Mouse (Mus musculus): Measurements from ENCODE around the gene Mrps35.

Gene Mrps35

DNA sequence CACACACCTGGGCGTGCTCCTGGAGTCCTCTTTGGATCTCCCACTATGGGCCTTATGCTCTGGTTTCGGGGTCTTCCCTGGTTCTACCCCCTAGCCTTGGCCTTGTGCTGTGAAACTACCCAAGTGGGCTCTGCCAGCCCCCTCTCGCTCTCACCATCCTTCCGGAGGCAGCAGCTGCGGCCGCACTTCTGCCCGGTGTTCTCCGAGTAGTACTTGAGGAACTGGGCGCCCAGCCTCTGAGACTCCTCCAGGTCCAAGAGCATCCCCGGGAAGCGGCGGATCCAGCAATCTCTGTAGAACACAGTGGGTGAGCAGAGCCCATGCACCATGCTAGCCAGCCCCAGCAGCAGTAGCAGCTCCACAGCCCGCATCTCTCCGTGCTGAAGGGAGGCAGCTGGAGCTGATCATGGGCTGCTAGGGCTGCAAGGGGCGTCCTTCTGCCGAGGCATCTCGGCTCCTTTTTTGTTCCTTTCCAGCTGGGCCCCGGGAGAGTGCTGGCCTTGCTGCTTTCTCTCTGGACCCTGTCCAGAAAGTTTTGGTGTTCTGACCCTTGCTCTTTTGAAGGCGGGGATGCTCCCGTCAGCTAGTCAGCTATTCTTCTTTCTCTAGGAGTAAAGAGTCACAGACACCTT lies 44.1 kb downstream of the Mrps35 start, which contains the start of gene Mansc4:
Gene Mansc4, minus strand, starts transcription at position 439 of the 632 bp plus-strand sequence.
- DNase-seq (ENCODE audit: inconsistent age in 2 of 2, low spot score in 1 of 2), result peak; percentile 46 to 69

DNA sequence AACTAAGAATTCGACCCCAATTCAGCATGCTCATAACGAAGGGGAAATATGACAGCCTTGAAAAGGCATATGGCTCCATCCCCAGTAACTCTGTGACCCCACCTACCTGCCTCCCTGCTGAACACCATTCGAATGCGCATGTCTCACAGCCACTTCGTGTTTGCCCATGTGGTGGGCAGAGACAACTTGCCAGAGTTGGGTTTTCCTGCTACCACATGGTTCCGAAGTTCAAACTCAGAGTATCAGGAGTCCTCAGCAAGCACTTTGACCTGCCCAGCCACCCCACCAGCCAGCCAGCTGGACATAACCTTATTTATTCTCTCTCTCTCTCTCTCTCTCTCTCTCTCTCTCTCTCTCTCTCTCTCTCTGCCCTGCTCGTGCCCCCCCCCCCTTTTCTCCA lies 45.2 kb downstream of the Mrps35 start:
- DNase-seq (ENCODE audit: inconsistent age in 2 of 2, low spot score in 1 of 2), result no peak

DNA sequence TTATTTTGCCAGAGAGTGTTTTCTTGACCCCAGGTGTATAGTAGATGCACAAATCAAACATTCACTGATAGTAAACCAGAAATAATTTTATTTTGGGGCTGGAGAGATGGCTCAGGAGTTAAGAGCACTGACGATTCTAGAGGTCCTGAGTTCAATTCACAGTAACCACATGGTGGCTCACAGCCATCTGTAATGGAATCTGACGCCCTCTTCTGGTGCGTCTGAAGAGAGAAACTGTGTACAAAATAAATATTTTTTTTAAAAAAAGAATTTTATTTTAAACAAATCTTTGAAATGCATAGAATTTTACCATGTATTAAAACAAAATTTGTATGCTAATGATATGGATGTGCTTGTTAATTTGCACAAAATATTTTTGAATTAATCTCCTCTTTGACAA lies 46.0 kb downstream of the Mrps35 start:
- no peak for DNase-seq (ENCODE audit: inconsistent age in 2 of 2, low spot score in 1 of 2)

DNA sequence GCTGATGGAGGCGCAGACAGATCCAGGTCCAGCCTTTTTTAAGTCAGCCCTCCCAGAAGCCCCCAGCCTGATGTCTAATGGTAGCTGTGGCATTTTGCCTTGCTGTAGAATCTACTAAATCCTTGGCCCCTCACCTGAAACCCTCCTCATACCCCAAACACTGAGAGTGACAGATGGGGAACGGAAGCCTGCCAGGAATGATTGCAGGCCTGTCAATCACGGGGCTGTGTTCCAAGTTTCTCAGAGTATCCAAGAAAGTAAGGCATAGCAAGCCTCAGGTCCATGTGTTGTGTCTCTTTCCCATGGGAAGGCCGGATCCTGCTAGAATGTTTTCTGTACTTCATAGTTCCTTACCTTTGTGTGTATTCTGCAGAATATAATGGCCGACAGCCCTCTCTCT lies 47.6 kb downstream of the Mrps35 start:
- DNase-seq (ENCODE audit: inconsistent age in 2 of 2, low spot score in 1 of 2), result no peak

DNA sequence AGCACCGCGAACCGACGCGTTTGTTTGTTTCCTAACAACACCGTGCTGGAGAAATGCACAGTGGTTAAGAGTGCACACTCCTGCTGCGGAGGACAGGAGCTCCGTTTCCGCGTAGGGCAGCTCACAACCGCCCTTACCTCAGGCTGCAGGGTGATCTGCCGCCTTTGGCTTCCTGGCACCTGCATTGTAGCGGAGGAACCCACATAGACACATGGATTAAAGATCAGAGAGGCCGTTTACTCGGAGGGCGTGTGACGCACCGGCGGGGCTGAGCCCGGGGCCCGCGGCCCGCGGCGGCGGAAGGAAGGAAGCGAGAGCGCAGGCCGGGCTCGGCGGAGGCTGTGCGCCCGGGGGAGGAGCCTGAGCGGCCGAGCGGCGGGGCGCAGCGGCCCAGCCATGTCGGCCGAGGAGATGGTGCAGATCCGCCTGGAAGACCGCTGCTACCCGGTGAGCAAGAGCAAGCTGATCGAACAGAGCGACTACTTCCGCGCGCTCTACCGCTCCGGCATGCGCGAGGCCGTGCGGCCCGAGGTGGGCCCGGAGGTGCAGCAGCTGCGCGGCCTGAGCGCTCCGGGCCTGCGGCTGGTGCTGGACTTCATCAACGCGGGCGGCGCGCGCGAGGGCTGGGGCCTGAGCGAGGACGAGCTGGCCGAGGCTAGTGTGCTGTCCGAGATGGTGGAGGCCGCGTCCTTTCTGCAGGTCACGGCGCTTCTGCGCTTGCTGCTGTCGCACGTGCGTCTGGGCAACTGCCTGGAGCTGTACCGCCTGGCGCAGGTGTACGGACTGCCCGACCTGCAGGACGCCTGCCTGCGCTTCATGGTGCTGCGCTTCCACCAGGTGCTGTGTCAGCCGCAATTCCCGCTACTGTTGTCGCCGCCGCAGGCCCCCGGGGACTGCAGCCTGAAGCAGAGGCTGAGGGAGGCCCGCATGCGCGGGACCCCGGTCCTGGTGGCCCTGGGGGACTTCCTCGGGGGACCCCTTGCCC lies 48.9 kb downstream of the Mrps35 start, which contains the start of gene Klhl42:
Gene Klhl42, plus strand, starts transcription at position 244 of the 985 bp plus-strand sequence.
- DNase-seq (ENCODE audit: inconsistent age in 2 of 2, low spot score in 1 of 2), result peak; percentile 86 to 95

DNA sequence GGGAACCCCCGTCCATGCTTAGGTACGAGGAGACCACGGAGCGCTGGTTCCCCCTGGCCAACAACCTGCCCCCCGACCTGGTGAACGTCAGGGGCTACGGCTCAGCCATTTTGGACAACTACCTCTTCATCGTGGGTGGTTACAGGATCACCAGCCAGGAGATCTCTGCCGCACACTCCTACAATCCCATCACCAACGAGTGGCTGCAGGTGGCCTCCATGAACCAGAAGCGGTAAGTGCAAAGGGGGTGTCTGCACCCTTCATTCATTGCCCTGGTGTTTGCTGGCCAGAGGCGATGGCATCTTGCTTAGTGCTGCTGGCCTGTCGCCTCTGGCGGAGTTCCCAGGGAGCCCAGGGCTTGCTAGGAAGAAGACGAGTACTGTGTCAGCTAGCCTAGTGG lies 49.6 kb downstream of the Mrps35 start:
- peak; percentile 60 to 83 for DNase-seq (ENCODE audit: inconsistent age in 2 of 2, low spot score in 1 of 2)

DNA sequence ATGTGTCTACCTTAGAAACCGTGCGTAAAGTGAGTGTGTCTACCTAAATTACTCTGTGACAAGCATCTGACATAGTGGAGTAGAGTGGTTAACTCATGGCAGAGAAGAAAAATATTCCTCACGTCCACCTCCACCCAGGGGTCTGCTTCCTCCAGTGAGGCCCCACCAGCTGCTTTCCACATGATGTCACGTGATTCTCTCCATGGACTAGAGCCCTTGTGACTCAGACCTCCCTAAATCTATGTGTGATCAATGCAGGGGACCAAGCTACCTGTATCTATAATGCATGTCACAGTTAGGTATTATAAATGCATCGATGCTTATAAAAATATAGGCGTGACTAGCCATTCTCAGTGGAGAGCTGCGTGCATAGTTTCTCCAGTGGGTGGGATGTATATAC lies 52.2 kb downstream of the Mrps35 start:
- DNase-seq (ENCODE audit: inconsistent age in 2 of 2, low spot score in 1 of 2), result no peak

DNA sequence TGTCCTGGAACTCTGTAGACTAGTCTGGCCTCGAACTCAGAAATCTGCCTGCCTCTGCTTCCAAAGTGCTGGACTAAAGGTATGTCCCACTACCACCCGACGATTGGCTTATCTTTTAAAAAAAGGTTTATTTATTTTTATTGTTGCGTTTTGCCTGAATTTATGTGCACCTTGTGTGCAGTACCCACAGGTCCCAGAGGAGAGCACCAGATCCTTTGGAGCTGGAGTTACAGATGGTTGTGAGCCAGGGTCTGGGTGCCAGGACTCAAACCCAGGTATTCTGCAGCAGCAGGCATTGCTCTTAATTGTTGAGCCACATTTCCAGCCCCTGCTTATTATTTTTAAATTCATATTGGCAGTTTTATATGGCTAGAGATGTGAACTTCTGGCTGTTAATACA lies 53.5 kb downstream of the Mrps35 start:
- no peak for DNase-seq (ENCODE audit: inconsistent age in 2 of 2, low spot score in 1 of 2)

DNA sequence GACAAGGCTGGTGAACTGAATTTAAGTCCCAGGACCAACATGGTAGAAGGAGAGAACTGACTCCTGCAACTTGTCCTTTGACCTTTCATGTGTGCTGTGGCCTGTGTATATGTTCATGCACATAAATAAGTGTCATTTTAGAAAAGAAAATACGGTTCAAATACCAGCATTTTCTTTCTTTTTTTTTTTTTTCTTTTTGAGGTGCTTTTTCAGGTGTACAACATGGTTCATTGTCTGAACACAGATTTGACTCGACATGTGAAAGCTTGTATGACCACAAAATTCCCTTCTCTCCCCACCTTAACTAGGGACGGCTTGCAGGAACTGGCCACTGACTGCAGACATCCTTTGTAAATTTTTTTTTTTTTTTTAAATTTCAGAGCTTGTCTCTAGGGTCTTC lies 54.4 kb downstream of the Mrps35 start:
- DNase-seq (ENCODE audit: inconsistent age in 2 of 2, low spot score in 1 of 2), result no peak

DNA sequence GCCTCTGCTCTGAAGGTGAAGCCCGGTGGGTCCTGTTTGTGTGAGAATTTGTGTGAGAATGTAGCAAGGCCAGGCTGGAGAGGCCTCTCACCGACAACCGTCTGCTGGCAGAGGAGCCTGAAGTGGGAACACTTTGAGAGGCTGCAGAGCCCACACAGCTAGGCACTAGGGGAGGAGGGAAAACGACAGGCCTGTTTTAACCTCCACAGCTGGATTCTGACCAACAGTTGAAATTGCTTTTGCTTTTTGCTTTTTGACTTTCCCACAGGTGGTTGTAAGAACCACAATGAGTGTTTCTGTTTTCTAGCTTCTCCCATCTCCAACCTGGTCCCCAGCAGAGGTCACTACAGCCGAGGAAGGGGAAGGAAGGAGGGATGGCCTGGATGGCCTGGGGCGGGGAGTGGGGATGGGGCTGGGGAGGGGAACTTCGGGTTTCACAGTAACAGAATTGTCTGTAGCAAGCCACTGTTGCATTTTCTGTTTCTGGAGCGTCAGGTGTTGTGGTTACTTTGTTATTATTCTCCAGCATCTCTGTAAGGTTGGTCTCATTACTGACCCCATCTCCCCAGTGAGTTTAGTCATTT lies 54.9 kb downstream of the Mrps35 start:
- DNase-seq (ENCODE audit: inconsistent age in 2 of 2, low spot score in 1 of 2), result no peak

DNA sequence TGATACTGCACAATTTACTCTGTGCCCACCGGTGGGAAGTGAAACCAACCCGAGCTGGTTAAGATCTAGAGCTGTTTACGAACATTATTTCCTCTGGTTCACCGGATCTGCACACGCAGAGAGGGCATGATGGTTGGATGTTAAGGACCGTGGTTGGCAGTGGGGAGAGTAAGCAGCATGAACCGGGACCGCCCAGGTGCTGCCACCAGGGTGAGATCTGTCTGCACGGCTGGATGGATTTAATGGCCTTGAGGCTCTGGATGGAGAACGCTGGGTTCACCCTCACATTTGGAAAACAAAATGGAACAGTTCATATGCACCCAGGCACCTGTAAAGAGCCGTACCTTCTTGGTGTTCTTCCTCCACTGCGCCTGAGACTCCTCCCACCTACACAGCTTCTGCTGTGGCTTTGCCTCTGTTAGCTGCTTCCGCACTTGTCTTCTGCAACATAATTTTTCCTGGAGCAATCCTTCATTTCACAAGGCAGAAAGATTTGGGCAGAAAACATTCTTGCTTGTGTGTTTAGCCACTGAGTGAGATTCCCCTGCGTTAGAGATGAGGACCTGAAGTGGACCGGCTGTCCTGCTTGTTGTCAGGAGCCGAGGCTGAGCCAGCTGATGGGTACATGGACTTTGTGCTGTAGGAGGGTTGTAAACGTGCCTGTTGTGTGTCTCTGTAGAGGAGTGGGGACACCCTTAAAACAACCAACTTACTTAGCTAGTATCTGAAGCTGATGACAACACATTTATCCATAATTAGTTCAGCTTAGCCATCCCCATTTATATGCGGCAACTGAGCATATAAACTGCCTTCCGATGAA lies 57.1 kb downstream of the Mrps35 start:
- no peak for DNase-seq (ENCODE audit: inconsistent age in 2 of 2, low spot score in 1 of 2)

DNA sequence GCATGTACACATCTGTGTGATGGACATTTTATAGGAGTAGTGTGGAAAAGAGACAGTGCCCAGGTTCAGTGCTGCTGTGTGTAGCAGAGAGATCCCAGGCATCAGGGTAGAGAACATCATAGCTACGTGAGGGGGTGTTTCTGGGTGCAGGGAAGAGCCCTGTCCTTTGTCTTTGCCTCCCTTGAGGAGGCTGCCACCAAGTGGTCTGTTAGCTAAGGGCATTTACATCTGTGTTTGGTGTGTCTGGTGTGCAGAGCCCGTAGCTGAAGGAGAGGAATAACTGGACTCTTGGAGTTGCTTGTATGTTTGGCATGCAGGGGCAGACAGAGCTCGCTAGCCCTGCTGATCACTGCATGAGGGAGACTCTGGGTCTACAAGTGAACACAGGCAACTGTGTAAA lies 59.7 kb downstream of the Mrps35 start:
- no peak for DNase-seq (ENCODE audit: inconsistent age in 2 of 2, low spot score in 1 of 2)

DNA sequence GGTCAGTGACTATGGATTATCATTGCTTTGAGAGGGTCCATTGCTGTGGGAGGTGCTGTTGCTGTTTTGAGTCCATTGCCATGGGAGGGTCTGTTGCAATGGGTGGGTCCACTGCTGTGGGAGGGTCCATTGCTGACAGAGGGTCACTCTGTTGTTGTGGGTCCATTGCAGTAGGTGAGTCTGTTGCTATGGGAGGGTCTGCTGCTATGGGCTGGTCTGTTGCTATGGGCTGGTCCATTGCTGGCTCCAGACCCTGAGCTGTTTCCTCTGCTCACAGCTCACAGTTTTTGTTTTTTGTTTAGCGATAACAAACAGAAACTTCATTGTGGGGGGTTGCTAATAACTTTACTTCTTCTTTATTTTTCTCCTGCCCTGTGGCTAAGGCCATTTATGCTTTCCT lies 63.0 kb downstream of the Mrps35 start:
- DNase-seq (ENCODE audit: inconsistent age in 2 of 2, low spot score in 1 of 2), result no peak

DNA sequence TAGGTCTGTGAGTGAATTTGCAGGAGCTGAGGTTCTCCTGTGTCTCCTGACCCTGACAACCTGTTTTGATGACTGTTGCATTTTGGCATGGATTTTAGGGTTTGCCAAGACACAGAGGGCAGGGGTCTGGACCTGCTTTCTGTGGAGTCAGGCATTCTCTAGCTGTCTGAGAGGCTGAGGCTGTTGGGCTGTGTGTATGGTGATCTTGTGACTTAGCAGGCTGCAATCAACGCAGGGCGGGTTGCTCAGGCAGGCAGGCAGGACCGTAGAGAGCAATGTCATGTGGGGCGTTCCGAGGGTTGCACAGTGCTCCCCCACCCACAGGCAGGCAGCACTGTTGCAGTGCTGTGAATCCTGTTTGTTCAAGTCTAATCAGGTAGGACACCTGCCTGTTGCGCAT lies 64.2 kb downstream of the Mrps35 start:
- peak in 1 of 2 experiments; percentile 17 for DNase-seq (ENCODE audit: inconsistent age in 2 of 2, low spot score in 1 of 2)

DNA sequence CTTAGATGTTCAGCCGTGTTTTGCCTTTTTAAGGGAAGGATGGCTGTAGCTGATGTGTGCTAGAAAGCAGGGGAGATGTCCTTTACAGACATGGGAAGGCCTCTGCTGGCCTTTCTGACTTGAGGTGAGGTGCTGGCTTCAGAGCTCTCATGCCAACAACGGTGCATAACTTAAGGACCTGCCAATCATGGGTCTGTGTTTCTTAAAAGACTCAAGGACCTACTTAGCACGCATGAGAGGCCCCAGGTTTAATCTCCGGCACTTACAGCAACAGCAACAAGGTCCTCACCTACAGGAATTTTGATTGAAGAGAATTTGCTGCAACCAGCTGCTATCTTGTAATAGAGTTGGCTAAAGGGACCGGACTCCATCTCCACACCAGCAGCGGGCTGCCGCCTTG lies 66.7 kb downstream of the Mrps35 start:
- DNase-seq (ENCODE audit: inconsistent age in 2 of 2, low spot score in 1 of 2), result peak in 1 of 2 experiments; percentile 15

DNA sequence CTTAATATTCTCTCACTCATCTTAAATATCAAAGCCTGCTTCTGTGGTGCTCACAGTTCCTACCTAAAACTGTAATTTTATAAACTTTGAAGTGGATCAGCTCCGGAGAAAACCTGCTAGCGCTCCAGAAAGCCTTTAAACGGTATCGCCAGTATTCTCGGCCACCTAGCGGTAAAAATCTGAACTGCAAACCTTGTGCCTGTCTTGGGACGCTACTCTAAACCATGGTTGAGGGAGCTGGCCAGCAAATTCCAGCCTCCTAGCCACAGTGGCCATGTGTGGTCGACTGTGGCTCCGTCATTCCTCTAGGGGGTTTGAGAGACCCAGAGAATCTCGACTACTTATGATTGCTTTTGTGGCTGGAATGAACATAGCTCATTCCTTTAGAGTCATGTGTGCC lies 74.0 kb downstream of the Mrps35 start:
- peak; percentile 73 to 94 for DNase-seq (ENCODE audit: inconsistent age in 2 of 2, low spot score in 1 of 2)

DNA sequence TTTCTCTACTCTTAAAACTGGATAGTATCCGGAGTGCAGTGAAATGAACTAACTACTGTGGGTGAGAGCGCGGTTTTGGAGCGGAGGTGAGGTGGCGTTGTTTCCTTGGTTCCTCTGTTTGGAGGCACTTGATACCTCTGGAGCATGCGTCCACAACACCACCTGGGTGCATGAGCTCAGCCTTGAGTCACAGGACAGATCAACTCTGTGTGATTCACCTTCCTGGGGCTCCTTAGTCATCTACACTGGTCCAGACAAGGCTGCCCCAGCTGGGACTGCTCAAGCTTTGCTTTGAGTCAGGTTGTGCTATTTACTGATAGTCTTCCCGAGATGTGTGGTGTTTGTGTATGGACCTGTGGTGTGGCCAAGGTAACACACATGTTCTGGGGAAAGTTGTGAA lies 75.2 kb downstream of the Mrps35 start:
- DNase-seq (ENCODE audit: inconsistent age in 2 of 2, low spot score in 1 of 2), result peak in 1 of 2 experiments; percentile 27

DNA sequence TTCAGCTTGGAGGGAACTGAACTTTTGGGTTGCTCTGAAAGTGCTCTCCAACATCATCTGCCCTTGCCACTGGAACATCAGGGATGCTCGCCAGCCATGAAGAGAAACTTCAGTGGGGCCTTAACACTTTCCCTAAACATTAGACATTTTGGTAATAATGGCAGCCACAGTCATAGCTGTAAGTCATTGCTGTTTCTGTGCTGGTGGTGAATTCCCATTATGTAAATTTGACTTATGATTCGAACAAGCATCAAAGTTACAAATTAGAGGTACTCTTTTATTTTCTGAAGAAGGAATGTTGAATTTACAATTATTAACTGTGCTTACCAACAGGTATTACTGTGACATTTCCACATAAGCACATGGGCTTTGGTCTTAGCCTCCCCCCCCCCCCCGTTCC lies 75.6 kb downstream of the Mrps35 start:
- no peak for DNase-seq (ENCODE audit: inconsistent age in 2 of 2, low spot score in 1 of 2)

DNA sequence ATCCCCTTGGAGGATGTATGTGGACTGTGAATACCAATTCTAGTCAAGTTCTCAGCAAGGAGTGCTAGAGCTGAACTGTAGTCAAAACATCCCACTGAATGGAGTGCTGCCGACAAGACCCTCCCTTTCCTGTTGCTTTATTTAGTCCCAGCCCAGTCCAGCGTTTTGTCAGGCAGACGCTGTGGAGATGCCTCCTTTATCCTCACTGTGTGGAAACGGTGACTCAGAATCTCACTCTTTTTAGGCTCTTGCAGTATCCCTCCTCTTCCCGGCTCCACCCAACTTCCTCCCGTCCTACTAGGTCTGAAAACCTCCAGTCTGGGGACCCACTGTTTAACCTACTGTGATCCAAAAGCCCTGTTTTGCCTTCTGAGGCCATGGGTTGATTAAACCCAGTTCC lies 78.8 kb downstream of the Mrps35 start:
- DNase-seq (ENCODE audit: inconsistent age in 2 of 2, low spot score in 1 of 2), result peak in 1 of 2 experiments; percentile 19

All from adrenal gland, adult (tissue).